Mouse (Mus musculus): ENCODE measurements around the gene Pmm2. TPM values are rescaled to one million over a fixed set of nuclear protein-coding genes. Genes with fewer than 3 reads are reported as not detected.

Gene Pmm2
- 5.6 and 29.3 TPM in 2 replicates for polyA plus RNA-seq (2012; ENCODE audit: insufficient read depth, low replicate concordance)

GRCm38 (mm10) chr16:8637217-8638051, at the start of gene Pmm2, which contains the start of gene Tmem186:
Gene Pmm2 (plus strand): TSS chr16:8637674.
Gene Tmem186 (minus strand): TSS chr16:8637712.
- TF ChIP-seq GATA1 (IDR thresholded peaks at IDR 0.05; ENCODE audit: borderline replicate concordance, low read length) (no peak), FLI1 (IDR thresholded peaks at IDR 0.05; ENCODE audit: low read length) (no peak)
- Histone ChIP-seq H3K4me1 (peaks cover 78% of the 10 kb centered on the region), H3K36me3 (replicated peaks; ENCODE audit: low read length) (peaks cover 64% of the 10 kb centered on the region), H3K9me3 (no peaks in the 10 kb centered on the region), H3K4me3 (replicated peaks) (peak within 1 kb of the TSS; percentile 92), H3K27me3 (replicated peaks) (no peaks in the 10 kb centered on the region)

- no peaks in the 10 kb centered on the region for H3K9me3 ChIP-seq
- H3K27me3 ChIP-seq (replicated peaks) = peaks cover 28% of the 10 kb centered on the region
- no peaks in the 10 kb centered on the region for H3K36me3 ChIP-seq (replicated peaks; ENCODE audit: low read length)
- H3K4me1 ChIP-seq = peaks cover 10% of the 10 kb centered on the region
- TF ChIP-seq FLI1 (IDR thresholded peaks at IDR 0.05; ENCODE audit: low read length) (no peak), GATA1 (IDR thresholded peaks at IDR 0.05; ENCODE audit: borderline replicate concordance, low read length) (no peak)
- H3K4me3 ChIP-seq (replicated peaks) = no peak overlapping the region
Measured at GRCm38 (mm10) chr16:8595411-8595810, 42.1 kb upstream of the Pmm2 start.

- H3K27me3 ChIP-seq (replicated peaks) = peaks cover 30% of the 10 kb centered on the region
- H3K9me3 ChIP-seq = no peaks in the 10 kb centered on the region
- TF ChIP-seq FLI1 (IDR thresholded peaks at IDR 0.05; ENCODE audit: low read length) (no peak), GATA1 (IDR thresholded peaks at IDR 0.05; ENCODE audit: borderline replicate concordance, low read length) (no peak)
- H3K4me3 ChIP-seq (replicated peaks) = no peak overlapping the region
- no peaks in the 10 kb centered on the region for H3K36me3 ChIP-seq (replicated peaks; ENCODE audit: low read length)
- H3K4me1 ChIP-seq = peaks cover 10% of the 10 kb centered on the region
Measured at GRCm38 (mm10) chr16:8596336-8596735, 41.1 kb upstream of the Pmm2 start.

- no peak overlapping the region for H3K4me3 ChIP-seq (replicated peaks)
- peaks cover 6% of the 10 kb centered on the region for H3K4me1 ChIP-seq
- no peaks in the 10 kb centered on the region for H3K36me3 ChIP-seq (replicated peaks; ENCODE audit: low read length)
- peaks cover 27% of the 10 kb centered on the region for H3K27me3 ChIP-seq (replicated peaks)
- H3K9me3 ChIP-seq = no peaks in the 10 kb centered on the region
- TF ChIP-seq GATA1 (IDR thresholded peaks at IDR 0.05; ENCODE audit: borderline replicate concordance, low read length) = no peak
- no peak for TF ChIP-seq FLI1 (IDR thresholded peaks at IDR 0.05; ENCODE audit: low read length)
Measured at GRCm38 (mm10) chr16:8597516-8597915, 40.0 kb upstream of the Pmm2 start.

GRCm38 (mm10) chr16:8603789-8604188, 33.7 kb upstream of the Pmm2 start:
- H3K9me3 ChIP-seq = no peaks in the 10 kb centered on the region

GRCm38 (mm10) chr16:8610397-8610796, 27.1 kb upstream of the Pmm2 start:
- Histone ChIP-seq H3K4me3 (replicated peaks) (no peak overlapping the region), H3K36me3 (replicated peaks; ENCODE audit: low read length) (no peaks in the 10 kb centered on the region), H3K4me1 (peaks cover 56% of the 10 kb centered on the region), H3K9me3 (peaks cover 4% of the 10 kb centered on the region; the same call in 1 of the 2 replicates), H3K27me3 (replicated peaks) (peaks cover 2% of the 10 kb centered on the region)
- TF ChIP-seq GATA1 (IDR thresholded peaks at IDR 0.05; ENCODE audit: borderline replicate concordance, low read length) = no peak
- no peak for TF ChIP-seq FLI1 (IDR thresholded peaks at IDR 0.05; ENCODE audit: low read length)

More at GRCm38 (mm10) chr16:8603789-8604188, 33.7 kb upstream of the Pmm2 start:
- Histone ChIP-seq H3K27me3 (replicated peaks) (peaks cover 10% of the 10 kb centered on the region), H3K36me3 (replicated peaks; ENCODE audit: low read length) (no peaks in the 10 kb centered on the region), H3K4me1 (peaks cover 10% of the 10 kb centered on the region), H3K4me3 (replicated peaks) (no peak overlapping the region)
- TF ChIP-seq FLI1 (IDR thresholded peaks at IDR 0.05; ENCODE audit: low read length) (no peak), GATA1 (IDR thresholded peaks at IDR 0.05; ENCODE audit: borderline replicate concordance, low read length) (no peak)

GRCm38 (mm10) chr16:8612214-8613005, 25.1 kb upstream of the Pmm2 start:
- no peaks in the 10 kb centered on the region for H3K36me3 ChIP-seq (replicated peaks; ENCODE audit: low read length)
- peaks cover 2% of the 10 kb centered on the region for H3K27me3 ChIP-seq (replicated peaks)
- peak overlapping the region; percentile 12 for H3K4me3 ChIP-seq (replicated peaks)
- peaks cover 4% of the 10 kb centered on the region; the same call in 1 of the 2 replicates for H3K9me3 ChIP-seq
- TF ChIP-seq GATA1 (IDR thresholded peaks at IDR 0.05; ENCODE audit: borderline replicate concordance, low read length) (no peak), FLI1 (IDR thresholded peaks at IDR 0.05; ENCODE audit: low read length) (no peak)
- H3K4me1 ChIP-seq = peaks cover 66% of the 10 kb centered on the region

GRCm38 (mm10) chr16:8613039-8613438, 24.4 kb upstream of the Pmm2 start:
- peaks cover 2% of the 10 kb centered on the region for H3K27me3 ChIP-seq (replicated peaks)

GRCm38 (mm10) chr16:8613447-8613846, 24.0 kb upstream of the Pmm2 start:
- H3K4me1 ChIP-seq = peaks cover 58% of the 10 kb centered on the region
- peaks cover 4% of the 10 kb centered on the region; the same call in 1 of the 2 replicates for H3K9me3 ChIP-seq
- H3K4me3 ChIP-seq (replicated peaks) = no peak overlapping the region
- peaks cover 2% of the 10 kb centered on the region for H3K27me3 ChIP-seq (replicated peaks)
- TF ChIP-seq FLI1 (IDR thresholded peaks at IDR 0.05; ENCODE audit: low read length) (no peak), GATA1 (IDR thresholded peaks at IDR 0.05; ENCODE audit: borderline replicate concordance, low read length) (no peak)
- no peaks in the 10 kb centered on the region for H3K36me3 ChIP-seq (replicated peaks; ENCODE audit: low read length)

More at GRCm38 (mm10) chr16:8613039-8613438, 24.4 kb upstream of the Pmm2 start:
- H3K4me3 ChIP-seq (replicated peaks) = no peak overlapping the region
- no peaks in the 10 kb centered on the region for H3K36me3 ChIP-seq (replicated peaks; ENCODE audit: low read length)
- peaks cover 4% of the 10 kb centered on the region; the same call in 1 of the 2 replicates for H3K9me3 ChIP-seq
- peaks cover 63% of the 10 kb centered on the region for H3K4me1 ChIP-seq
- TF ChIP-seq FLI1 (IDR thresholded peaks at IDR 0.05; ENCODE audit: low read length) = no peak
- TF ChIP-seq GATA1 (IDR thresholded peaks at IDR 0.05; ENCODE audit: borderline replicate concordance, low read length) = no peak
